Mouse (Mus musculus): ENCODE measurements at regions not wholly inside any gene's neighbourhood (a gene's known extent, or its start where the extent isn't known, plus 50 kb on each side); places are given as distances from the start of the nearest gene placed in this dataset.

- TF ChIP-seq POLR2A (IDR thresholded peaks at IDR 0.05; ENCODE audit: extremely low read depth, insufficient read depth, low read length) (no peak), CTCF (IDR thresholded peaks at IDR 0.05; ENCODE audit: extremely low read depth, insufficient read depth, low read length) (no peak)
Measured at GRCm38 (mm10) chr1:163167051-163167450, 81.6 kb upstream of the Mroh9 start.

Measured in cortical plate, adult 2 months (tissue).